Mouse (Mus musculus): ENCODE data around the gene Pip4k2b.

GRCm38 (mm10) chr11:97716021-97716420 lies 28.5 kb downstream of the Pip4k2b start:
- TF ChIP-seq CTCF (IDR thresholded peaks at IDR 0.05) (no peak), EP300 (IDR thresholded peaks at IDR 0.05) (no peak)

Data from lung, postnatal 0 days (tissue).